Mouse (Mus musculus) midbrain, postnatal 0 days (tissue): ENCODE measurements at regions not wholly inside any gene's neighbourhood (a gene's known extent, or its start where the extent isn't known, plus 50 kb on each side); places are given as distances from the start of the nearest gene placed in this dataset.

Experiments
- ATAC-seq: fragments of 200-750 bp; cut with Nextera tagmentation; 2 replicates; pipeline ENCODE4 v1.8.0; 2017; ENCODE audit warnings: moderate number of reproducible peaks, mild to moderate bottlenecking, moderate TSS enrichment, moderate library complexity; ENCODE audit not compliant: low FRiP score
- DNase-seq: peaks from one replicate; pipeline ENCODE4 v3.0.0-alpha.2; 2015; ENCODE audit warnings: low spot score
- H3K27ac ChIP-seq: fragments of 300-500 bp; sonication (generic); 2 replicates; pipeline ENCODE4 v1.5.1; 2014; ENCODE audit warnings: low read depth, mild to moderate bottlenecking, low read length, mixed read lengths
- H3K27me3 ChIP-seq: fragments of 300-500 bp; sonication (generic); 2 replicates; pipeline ENCODE4 v1.6.1; 2014; ENCODE audit warnings: low read length, control low read depth, mixed read lengths; ENCODE audit not compliant: insufficient read depth
- H3K36me3 ChIP-seq: fragments of 300-500 bp; sonication (generic); 2 replicates; pipeline ENCODE4 v1.6.1; 2014; ENCODE audit warnings: low read length, control low read depth, mixed read lengths; ENCODE audit not compliant: insufficient read depth
- H3K4me1 ChIP-seq: fragments of 300-500 bp; sonication (generic); 2 replicates; pipeline ENCODE4 v1.6.1; 2014; ENCODE audit warnings: mild to moderate bottlenecking, control low read depth, antibody characterized with exemption, low read length, mixed read lengths; ENCODE audit not compliant: insufficient read depth
- H3K4me2 ChIP-seq: fragments of 300-500 bp; sonication (generic); 2 replicates; pipeline ENCODE4 v1.6.1; 2014; ENCODE audit warnings: low read depth, mild to moderate bottlenecking, low read length, mixed read lengths; ENCODE audit not compliant: poor library complexity, severe bottlenecking
- H3K4me3 ChIP-seq: fragments of 300-500 bp; sonication (generic); 2 replicates; pipeline ENCODE4 v1.5.1; 2014; ENCODE audit warnings: low read depth, mild to moderate bottlenecking, low read length, moderate library complexity
- H3K9ac ChIP-seq: fragments of 300-500 bp; sonication (generic); replicated peaks from 2 replicates; pipeline ENCODE4 v1.6.1; 2014; ENCODE audit warnings: mild to moderate bottlenecking, low read length, moderate library complexity, mixed read lengths; ENCODE audit not compliant: poor library complexity, severe bottlenecking
- H3K9me3 ChIP-seq: fragments of 300-500 bp; sonication (generic); 2 replicates; pipeline ENCODE4 v1.6.1; 2016; ENCODE audit warnings: low read length, control low read depth
- CTCF ChIP-seq: IDR thresholded peaks from 2 replicates; pipeline ENCODE4 v1.5.1; 2016; ENCODE audit warnings: antibody characterized with exemption, mild to moderate bottlenecking
- WGBS: fragments of 180-500 bp; shearing (Covaris S2); extraction: QIAGEN DNeasy Blood & Tissue Kit; methylation state at CpG from one replicate; pipeline ENCODE4 v1.1.7; 2014; 5-methylcytosine and 5-hydroxymethylcytosine counted together

DNA sequence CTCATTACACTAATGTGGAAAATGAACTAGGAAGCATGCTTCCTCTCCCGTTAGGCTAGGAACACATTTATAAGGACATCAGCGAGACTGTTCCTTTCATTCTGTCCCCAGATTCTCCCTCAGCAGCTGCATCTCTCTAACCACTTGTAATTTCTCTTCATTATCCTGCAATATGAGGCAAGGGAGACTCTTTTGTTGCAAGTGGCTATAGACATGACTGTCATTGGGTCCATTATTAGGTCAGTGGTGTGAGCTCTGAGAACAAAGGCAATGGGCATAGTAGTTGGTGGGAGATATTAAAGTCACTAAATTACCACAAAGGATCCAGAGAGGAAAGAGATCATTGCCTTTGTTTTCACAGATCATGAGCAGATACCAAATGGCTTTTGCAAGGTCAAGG, 948.3 kb upstream of the Gcfc2 start:
- no peak for DNase-seq
- Histone ChIP-seq H3K9me3 (no peaks in the 10 kb centered on the region), H3K9ac (no peak overlapping the region), H3K36me3 (no peaks in the 10 kb centered on the region), H3K27me3 (no peaks in the 10 kb centered on the region), H3K4me2 (no peak overlapping the region), H3K4me3 (no peak overlapping the region), H3K27ac (no peak overlapping the region), H3K4me1 (no peaks in the 10 kb centered on the region)
- no peak for TF ChIP-seq CTCF
- no peak for ATAC-seq
- 78% methylated on average over 2 of the region's 2 CpGs for WGBS

DNA sequence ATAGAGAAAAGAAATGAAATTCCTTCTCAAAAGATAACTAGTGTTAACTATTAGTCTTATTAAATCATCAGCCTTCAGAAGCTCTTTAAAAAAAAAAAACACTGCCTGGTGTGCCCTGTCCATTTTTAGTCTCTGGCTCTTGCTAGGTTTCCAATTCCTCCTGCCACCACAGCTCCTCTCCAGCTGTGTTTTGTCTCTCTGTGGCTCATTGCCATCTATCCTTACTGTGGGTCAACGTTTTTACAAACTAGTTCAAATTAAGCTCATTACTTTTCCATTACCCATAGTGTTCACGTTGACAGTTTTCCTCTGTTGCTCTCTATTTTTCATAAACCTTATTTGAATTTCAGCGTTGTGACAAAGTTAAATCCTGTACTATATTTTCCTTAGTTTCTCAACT, 930.0 kb upstream of the Gcfc2 start:
- TF ChIP-seq CTCF = no peak
- no peak for ATAC-seq
- 66% methylated on average over 3 of the region's 3 CpGs for WGBS

DNA sequence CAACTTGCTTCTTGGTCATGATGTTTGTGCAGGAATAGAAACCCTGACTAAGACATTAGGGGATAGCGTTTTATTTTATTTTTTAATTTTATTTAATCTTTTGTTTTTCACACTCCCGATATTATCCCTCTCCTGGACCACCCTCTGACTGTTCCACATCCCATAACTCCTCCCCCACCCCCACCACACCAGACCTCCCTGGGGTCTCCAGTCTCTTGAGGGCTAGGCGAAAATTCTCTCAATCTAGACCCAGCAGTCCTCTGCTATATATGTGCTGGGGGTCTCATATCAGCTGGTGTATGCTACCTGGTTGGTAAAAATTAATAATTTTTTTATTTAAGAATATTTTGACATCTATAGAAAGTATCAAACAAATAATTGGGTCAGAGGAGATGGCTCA, 898.9 kb upstream of the Gcfc2 start:
- ATAC-seq (no peak), DNase-seq (no peak)
- H3K4me2 ChIP-seq = no peak overlapping the region
- H3K9me3 ChIP-seq = no peaks in the 10 kb centered on the region
- H3K4me1 ChIP-seq = no peaks in the 10 kb centered on the region
- H3K36me3 ChIP-seq = no peaks in the 10 kb centered on the region
- WGBS = 95% methylated on average over 3 of the region's 3 CpGs
- no peak overlapping the region for H3K9ac ChIP-seq
- no peak overlapping the region for H3K27ac ChIP-seq
- no peaks in the 10 kb centered on the region for H3K27me3 ChIP-seq
- no peak for TF ChIP-seq CTCF
- no peak overlapping the region for H3K4me3 ChIP-seq

More for the DNA sequence above, 930.0 kb upstream of the Gcfc2 start:
- no peak overlapping the region for H3K27ac ChIP-seq
- H3K36me3 ChIP-seq = no peaks in the 10 kb centered on the region
- DNase-seq = no peak
- no peak overlapping the region for H3K4me2 ChIP-seq
- H3K4me1 ChIP-seq = no peaks in the 10 kb centered on the region
- H3K4me3 ChIP-seq = no peak overlapping the region
- H3K27me3 ChIP-seq = no peaks in the 10 kb centered on the region
- H3K9me3 ChIP-seq = no peaks in the 10 kb centered on the region
- no peak overlapping the region for H3K9ac ChIP-seq
